Mouse (Mus musculus) stomach, embryonic 15.5 days (tissue): ENCODE data around the gene Wbp2. TPM values are rescaled to one million over a fixed set of nuclear protein-coding genes. Genes with fewer than 3 reads are reported as not detected.

ENCODE experiments used
- ATAC-seq: fragments of 200-750 bp; cut with Nextera tagmentation; 2 replicates; pipeline ENCODE4 v1.8.0; 2017; ENCODE audit warnings: low read depth, moderate number of reproducible peaks, moderate TSS enrichment; ENCODE audit not compliant: insufficient read depth, low FRiP score
- H3K27ac ChIP-seq: fragments of 300-500 bp; sonication (generic); 2 replicates; pipeline ENCODE4 v1.5.1; 2015; ENCODE audit warnings: mild to moderate bottlenecking, inconsistent platforms
- H3K27me3 ChIP-seq: fragments of 300-500 bp; sonication (generic); replicated peaks from 2 replicates; pipeline ENCODE4 v1.6.1; 2015; ENCODE audit warnings: inconsistent platforms
- H3K36me3 ChIP-seq: fragments of 300-500 bp; sonication (generic); 2 replicates; pipeline ENCODE4 v1.6.1; 2015; ENCODE audit warnings: inconsistent platforms
- H3K4me1 ChIP-seq: fragments of 300-500 bp; sonication (generic); 2 replicates; pipeline ENCODE4 v1.6.1; 2015; ENCODE audit warnings: inconsistent platforms
- H3K4me2 ChIP-seq: fragments of 300-500 bp; sonication (generic); 2 replicates; pipeline ENCODE4 v1.6.1; 2015; ENCODE audit warnings: mild to moderate bottlenecking, inconsistent platforms
- H3K4me3 ChIP-seq: fragments of 300-500 bp; sonication (generic); replicated peaks from 2 replicates; pipeline ENCODE4 v1.5.1; 2015; ENCODE audit warnings: inconsistent platforms
- H3K9ac ChIP-seq: fragments of 300-500 bp; sonication (generic); 2 replicates; pipeline ENCODE4 v1.6.1; 2015; ENCODE audit warnings: inconsistent platforms
- H3K9me3 ChIP-seq: fragments of 300-500 bp; sonication (generic); 2 replicates; pipeline ENCODE4 v1.6.1; 2016; ENCODE audit warnings: inconsistent platforms
- WGBS: fragments of 180-500 bp; shearing (Covaris S2); methylation state at CpG from one replicate; pipeline ENCODE4 v1.1.7; 2015; 5-methylcytosine and 5-hydroxymethylcytosine counted together
- polyA plus RNA-seq: library from polyadenylated mRNA; unstranded; fragments of >200 nt; fragmentation: Nextera tagmentation; extraction: Ambion mirVana; gene quantifications from 2 replicates; pipeline ENCODE4 v1.2.1, GENCODE M21; 2015

The Wbp2 gene
- polyA plus RNA-seq, 1 experiment from 2014 or later = 70.4 TPM

DNA sequence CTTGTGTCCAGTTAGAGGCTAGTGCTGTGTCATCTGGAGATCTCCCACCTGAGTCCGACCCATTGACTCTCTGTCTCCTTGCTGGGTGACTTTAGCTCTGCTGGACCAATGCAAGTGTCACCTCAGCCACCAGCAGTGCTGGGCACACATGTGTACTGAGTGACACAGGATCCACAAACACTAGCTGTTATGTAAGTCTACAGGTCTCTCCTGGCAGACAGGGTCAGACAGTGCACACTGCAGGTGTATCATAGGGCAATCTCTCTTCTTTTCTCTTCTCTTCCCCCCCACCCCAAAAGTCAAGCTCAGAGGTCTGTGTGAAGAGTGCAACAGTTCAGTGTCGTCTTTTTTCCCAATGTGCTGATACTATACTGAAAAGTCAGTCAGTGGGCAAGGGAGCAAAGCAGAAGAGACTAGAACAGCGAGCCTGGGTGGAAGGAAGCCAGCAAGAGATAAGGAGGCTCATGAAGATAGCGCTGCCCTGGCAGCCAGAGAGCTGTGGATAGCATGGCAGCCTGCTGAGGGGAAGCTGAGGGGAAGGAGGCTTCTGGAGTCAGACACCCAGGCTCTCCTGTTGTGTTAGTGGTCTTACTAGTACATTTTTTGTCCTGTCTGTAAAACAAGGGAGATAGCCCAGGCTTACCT lies 29.4 kb downstream of the Wbp2 start:
- H3K27me3 ChIP-seq = no peaks in the 10 kb centered on the region
- no peak overlapping the region for H3K4me3 ChIP-seq
- no peak overlapping the region for H3K27ac ChIP-seq
- H3K9ac ChIP-seq = no peak overlapping the region
- no peaks in the 10 kb centered on the region for H3K4me1 ChIP-seq
- no peak for ATAC-seq
- H3K4me2 ChIP-seq = no peak overlapping the region
- WGBS = 81% methylated on average over 4 of the region's 4 CpGs
- no peaks in the 10 kb centered on the region for H3K9me3 ChIP-seq
- H3K36me3 ChIP-seq = peaks cover 74% of the 10 kb centered on the region

DNA sequence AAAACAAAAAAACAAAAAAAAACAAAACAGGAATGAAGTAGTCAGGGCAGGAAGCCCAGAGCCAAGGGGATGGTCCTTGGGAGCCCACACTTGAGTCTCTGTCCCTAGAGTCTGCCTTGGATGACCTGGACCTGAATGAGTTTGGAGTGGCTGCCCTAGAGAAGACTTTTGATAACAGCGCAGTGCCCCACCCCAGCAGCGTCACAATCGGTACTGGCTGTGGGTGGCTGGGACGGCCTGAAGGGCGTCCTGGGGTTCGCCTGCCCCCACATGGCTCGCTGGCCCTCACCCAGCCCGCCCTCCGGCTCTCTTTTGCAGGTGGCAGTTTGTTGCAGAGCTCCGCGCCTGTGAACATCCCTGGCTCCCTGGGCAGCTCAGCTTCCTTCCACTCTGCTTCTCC lies 30.9 kb downstream of the Wbp2 start:
- H3K9me3 ChIP-seq = no peaks in the 10 kb centered on the region
- 88% methylated on average over 11 of the region's 11 CpGs for WGBS

DNA sequence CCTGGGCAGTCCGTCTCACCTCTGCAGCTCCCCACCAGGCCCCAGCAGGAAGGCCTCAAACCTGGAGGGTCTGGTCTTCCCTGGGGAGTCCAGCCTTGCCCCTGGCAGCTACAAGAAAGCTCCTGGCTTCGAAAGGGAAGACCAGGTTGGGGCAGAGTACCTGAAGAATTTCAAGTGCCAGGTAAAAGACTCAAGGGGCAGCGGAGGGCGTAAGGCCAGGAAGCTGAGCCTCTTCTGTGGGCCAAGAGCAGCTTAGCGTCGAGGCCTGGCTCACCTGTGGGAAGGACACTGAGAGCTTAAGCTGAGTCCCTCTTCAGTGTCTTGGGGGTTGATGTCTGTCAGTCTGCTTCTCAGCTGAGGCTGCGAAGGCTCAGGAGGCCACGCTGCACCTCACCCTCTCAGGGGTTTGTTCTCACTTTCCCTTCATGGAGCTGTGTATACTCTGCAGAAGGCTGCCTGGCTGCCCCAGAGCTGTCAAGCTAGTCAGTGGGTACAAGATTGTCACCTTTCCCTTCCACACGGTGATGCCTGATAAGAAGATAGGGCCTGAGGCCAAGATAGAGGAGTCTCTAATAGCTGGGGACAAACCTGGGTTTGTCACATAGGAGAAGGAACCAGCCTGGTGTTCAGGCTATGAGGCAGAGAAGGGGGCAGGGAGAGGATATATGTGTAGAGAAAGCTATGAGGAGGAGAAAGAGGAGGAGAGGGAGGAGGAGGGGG lies 33.1 kb downstream of the Wbp2 start:
- 91% methylated on average over 9 of the region's 9 CpGs for WGBS
- H3K9ac ChIP-seq = no peak overlapping the region
- H3K27me3 ChIP-seq = no peaks in the 10 kb centered on the region
- H3K4me1 ChIP-seq = no peaks in the 10 kb centered on the region
- no peak overlapping the region for H3K4me3 ChIP-seq
- peaks cover 90% of the 10 kb centered on the region for H3K36me3 ChIP-seq
- no peaks in the 10 kb centered on the region for H3K9me3 ChIP-seq
- ATAC-seq = no peak
- H3K27ac ChIP-seq = no peak overlapping the region
- H3K4me2 ChIP-seq = no peak overlapping the region

More for the DNA sequence above, 30.9 kb downstream of the Wbp2 start:
- Histone ChIP-seq H3K4me3 (no peak overlapping the region), H3K27ac (no peak overlapping the region), H3K9ac (no peak overlapping the region), H3K36me3 (peaks cover 83% of the 10 kb centered on the region), H3K4me1 (no peaks in the 10 kb centered on the region), H3K27me3 (no peaks in the 10 kb centered on the region), H3K4me2 (no peak overlapping the region)
- no peak for ATAC-seq

DNA sequence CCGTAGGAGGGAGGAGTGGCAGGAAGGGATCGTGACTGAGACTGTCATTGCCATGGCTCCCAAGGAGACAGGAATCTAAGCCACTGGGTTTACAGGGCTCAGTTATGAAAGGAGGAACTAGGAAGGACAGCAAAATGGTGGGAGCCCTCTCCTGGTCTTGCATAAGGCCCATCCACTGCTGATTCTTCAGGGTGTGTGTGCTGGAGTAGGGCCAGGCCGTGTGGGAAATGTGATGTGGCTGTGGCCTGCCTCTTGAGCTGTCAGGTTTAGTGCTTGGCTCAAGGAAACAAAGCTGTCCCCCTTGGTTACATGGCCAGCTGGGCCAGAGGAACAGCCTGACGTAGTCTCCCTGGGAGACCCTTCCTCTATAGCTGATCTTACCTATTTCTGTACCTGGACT lies 36.6 kb downstream of the Wbp2 start:
- no peaks in the 10 kb centered on the region for H3K4me1 ChIP-seq
- H3K36me3 ChIP-seq = peaks cover 75% of the 10 kb centered on the region
- H3K9me3 ChIP-seq = no peaks in the 10 kb centered on the region
- H3K27ac ChIP-seq = no peak overlapping the region
- no peak overlapping the region for H3K4me2 ChIP-seq
- H3K4me3 ChIP-seq = no peak overlapping the region
- H3K9ac ChIP-seq = no peak overlapping the region
- ATAC-seq = no peak
- H3K27me3 ChIP-seq = no peaks in the 10 kb centered on the region
- WGBS = 82% methylated on average over 4 of the region's 4 CpGs

DNA sequence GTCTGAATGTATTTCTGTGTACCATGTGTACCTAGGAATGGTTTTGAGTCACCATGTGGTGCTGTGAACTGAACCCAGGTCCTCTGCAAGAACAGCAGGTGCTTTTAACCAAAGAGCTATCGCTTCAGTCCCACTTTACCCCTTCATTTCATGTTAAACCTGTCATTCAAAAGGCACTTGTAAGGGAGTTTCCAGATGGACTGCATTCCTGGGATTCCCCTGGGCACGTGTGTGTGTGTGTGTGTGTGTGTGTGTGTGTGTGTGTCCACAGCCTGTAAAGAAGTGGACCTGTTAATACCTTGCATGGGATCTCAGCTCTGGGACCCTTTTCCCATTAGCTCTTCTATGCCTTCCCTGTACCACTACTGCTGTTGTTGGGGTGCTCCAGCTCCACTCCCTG lies 37.2 kb downstream of the Wbp2 start:
- no peak overlapping the region for H3K4me2 ChIP-seq
- no peak overlapping the region for H3K27ac ChIP-seq
- H3K4me1 ChIP-seq = no peaks in the 10 kb centered on the region
- no peaks in the 10 kb centered on the region for H3K27me3 ChIP-seq
- WGBS = 64% methylated on average over 2 of the region's 2 CpGs
- ATAC-seq = no peak
- no peak overlapping the region for H3K9ac ChIP-seq
- H3K36me3 ChIP-seq = peaks cover 70% of the 10 kb centered on the region
- no peaks in the 10 kb centered on the region for H3K9me3 ChIP-seq
- H3K4me3 ChIP-seq = no peak overlapping the region

DNA sequence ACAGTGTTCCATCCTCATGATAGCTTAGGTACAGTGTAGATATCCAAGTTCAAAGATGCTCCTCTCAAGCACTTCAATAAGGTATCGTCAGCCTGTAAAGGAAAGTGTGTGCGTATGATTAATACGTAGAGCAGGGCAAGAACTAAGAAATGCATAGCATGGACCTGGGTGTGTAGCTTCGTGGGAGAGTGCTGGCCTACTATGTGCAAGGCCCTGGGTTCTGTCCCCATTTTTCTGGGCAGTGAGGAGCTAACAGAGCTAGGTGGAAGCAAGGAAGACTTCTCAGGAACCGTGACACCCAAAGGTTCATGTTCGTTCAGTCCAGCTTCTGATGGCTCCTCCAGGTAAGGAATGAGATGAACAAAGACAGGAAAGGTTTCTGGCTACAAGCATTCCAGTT lies 41.6 kb downstream of the Wbp2 start:
- H3K4me3 ChIP-seq = no peak overlapping the region
- no peaks in the 10 kb centered on the region for H3K27me3 ChIP-seq
- no peaks in the 10 kb centered on the region for H3K4me1 ChIP-seq
- ATAC-seq = no peak
- peaks cover 50% of the 10 kb centered on the region for H3K36me3 ChIP-seq
- no peaks in the 10 kb centered on the region for H3K9me3 ChIP-seq
- H3K27ac ChIP-seq = no peak overlapping the region
- no peak overlapping the region for H3K9ac ChIP-seq
- 92% methylated on average over 6 of the region's 6 CpGs for WGBS
- no peak overlapping the region for H3K4me2 ChIP-seq

DNA sequence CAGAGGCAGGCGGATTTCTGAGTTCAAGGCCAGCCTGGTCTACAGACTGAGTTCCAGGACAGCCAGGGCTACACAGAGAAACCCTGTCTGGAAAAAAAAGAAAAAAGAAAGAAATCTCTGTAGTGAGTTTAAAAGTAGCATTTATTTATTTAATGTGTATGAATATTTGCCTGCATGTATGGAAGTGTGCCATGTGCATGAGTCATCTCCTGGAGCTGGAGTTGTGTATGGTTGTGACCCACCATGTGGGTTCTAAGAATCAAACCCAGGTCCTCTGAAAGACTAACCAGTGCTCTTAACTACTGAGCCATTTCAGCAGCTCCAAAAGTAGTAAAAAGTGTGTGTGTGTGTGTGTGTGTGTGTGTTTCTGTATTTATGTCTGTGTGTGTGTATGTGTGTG lies 43.5 kb downstream of the Wbp2 start:
- Histone ChIP-seq H3K4me1 (no peaks in the 10 kb centered on the region), H3K9ac (no peak overlapping the region), H3K27me3 (no peaks in the 10 kb centered on the region), H3K9me3 (no peaks in the 10 kb centered on the region), H3K4me2 (no peak overlapping the region), H3K36me3 (peaks cover 35% of the 10 kb centered on the region), H3K4me3 (no peak overlapping the region), H3K27ac (no peak overlapping the region)
- ATAC-seq = no peak
- 97% methylated on average over 1 of the region's 1 CpGs for WGBS

DNA sequence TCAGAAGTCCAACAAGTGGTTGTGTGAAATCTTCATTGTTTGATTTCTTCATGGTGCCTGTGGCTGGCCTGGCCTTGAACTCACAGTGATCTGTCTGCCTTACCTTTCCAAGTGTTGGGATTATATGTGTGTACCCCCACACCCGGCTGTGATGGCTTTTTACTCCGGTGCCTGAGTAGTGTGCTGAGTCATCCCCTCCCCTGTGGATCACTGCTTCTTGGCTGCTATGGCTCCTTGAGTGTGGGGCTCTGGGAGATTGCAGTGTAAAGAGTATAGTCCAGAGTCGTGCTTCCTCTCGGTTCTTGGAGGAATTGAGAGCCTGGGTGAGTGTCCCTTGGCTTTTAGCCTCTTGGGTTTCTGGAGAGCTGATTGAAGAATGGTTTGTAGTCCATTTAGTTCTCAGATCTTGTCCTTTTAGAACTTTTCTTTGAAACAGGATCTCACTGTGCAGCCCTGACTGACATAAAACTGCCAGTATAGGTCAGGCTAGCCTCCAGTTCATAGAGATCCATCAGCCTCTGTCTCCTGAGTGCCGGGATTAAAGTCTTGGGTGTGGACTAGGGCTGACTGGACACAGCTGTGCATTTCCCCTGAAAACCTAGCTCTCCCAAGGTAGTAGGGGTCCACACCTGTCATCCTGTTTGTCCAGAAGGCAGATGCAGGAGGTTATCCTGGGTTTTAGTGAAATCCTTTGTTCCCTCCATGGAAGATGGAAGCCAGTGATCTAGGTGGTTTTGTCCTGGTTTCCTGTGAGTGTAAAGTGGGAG lies 44.2 kb downstream of the Wbp2 start:
- Histone ChIP-seq H3K4me1 (no peaks in the 10 kb centered on the region), H3K9me3 (no peaks in the 10 kb centered on the region), H3K27me3 (no peaks in the 10 kb centered on the region), H3K4me3 (no peak overlapping the region), H3K9ac (no peak overlapping the region), H3K4me2 (no peak overlapping the region), H3K27ac (no peak overlapping the region), H3K36me3 (peaks cover 28% of the 10 kb centered on the region)
- WGBS = 73% methylated on average over 5 of the region's 5 CpGs
- no peak for ATAC-seq

DNA sequence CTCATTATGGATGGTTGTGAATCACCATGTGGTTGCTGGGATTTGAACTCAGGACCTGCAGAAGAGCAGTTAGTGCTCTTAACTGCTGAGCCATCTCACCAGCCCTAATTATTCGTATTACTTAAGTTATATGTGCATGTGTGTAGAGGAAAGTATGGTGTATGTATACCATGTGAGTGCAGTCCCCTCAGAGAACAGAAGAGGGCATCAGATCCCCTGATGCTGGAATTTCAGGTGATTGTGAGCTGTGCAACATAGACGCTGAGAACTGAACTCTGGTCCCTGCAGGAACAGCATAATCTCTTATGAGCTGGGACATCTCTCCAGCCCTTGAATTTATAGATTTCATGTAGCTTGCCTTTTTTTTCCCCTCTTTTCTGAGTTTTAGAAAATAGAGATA lies 45.0 kb downstream of the Wbp2 start:
- H3K4me3 ChIP-seq = no peak overlapping the region
- no peak for ATAC-seq
- peaks cover 24% of the 10 kb centered on the region for H3K36me3 ChIP-seq
- H3K9me3 ChIP-seq = no peaks in the 10 kb centered on the region
- no peak overlapping the region for H3K9ac ChIP-seq
- no peak overlapping the region for H3K27ac ChIP-seq
- H3K27me3 ChIP-seq = no peaks in the 10 kb centered on the region
- 99% methylated on average over 2 of the region's 2 CpGs for WGBS
- no peak overlapping the region for H3K4me2 ChIP-seq
- no peaks in the 10 kb centered on the region for H3K4me1 ChIP-seq

DNA sequence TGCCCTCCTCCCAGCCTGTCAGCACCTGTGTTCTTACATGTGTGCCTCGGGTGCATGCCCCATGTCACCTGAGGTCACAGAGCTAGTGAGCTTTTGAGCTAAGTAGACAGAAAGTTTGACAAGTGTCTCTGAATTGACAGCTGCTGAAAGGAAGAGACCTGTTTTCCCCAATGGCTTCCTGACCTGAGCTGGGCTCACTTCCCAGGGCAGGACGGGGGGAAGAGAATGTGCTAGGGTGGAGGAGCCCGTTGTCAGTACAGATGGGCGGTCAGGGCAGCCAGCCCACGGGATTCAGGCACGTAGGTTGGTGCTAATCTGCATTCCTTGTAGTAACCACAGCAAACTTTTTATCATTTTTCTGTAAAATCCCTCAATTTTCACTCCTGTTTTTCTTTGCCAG lies 46.2 kb downstream of the Wbp2 start:
- H3K4me1 ChIP-seq = no peaks in the 10 kb centered on the region
- H3K36me3 ChIP-seq = peaks cover 21% of the 10 kb centered on the region
- H3K27ac ChIP-seq = no peak overlapping the region
- no peaks in the 10 kb centered on the region for H3K27me3 ChIP-seq
- H3K9me3 ChIP-seq = no peaks in the 10 kb centered on the region
- ATAC-seq = no peak
- H3K4me3 ChIP-seq = no peak overlapping the region
- no peak overlapping the region for H3K4me2 ChIP-seq
- H3K9ac ChIP-seq = no peak overlapping the region
- WGBS = 78% methylated on average over 6 of the region's 6 CpGs

DNA sequence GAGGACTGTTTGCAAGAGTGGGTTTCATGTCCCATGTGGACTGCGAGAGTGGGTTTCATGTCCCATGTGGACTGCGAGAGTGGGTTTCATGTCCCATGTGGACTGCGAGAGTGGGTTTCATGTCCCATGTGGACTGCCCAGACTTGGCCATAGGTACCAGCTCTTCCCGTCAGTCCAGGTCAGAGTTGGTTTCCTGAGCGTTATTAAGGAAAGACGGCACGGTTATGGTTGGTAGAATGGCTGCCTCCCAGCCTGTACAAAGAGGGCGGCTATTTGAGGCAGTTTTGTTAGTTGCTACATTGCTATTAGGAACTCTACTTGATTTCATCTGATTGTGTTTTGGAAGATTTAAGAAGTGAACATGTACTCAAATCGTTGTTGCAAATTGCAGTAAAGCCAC lies 49.0 kb downstream of the Wbp2 start:
- WGBS = 93% methylated on average over 9 of the region's 9 CpGs
- H3K4me3 ChIP-seq = no peak overlapping the region
- H3K27me3 ChIP-seq = no peaks in the 10 kb centered on the region
- H3K9me3 ChIP-seq = no peaks in the 10 kb centered on the region
- ATAC-seq = no peak
- H3K4me2 ChIP-seq = no peak overlapping the region
- no peaks in the 10 kb centered on the region for H3K4me1 ChIP-seq
- H3K27ac ChIP-seq = no peak overlapping the region
- peaks cover 24% of the 10 kb centered on the region for H3K36me3 ChIP-seq
- no peak overlapping the region for H3K9ac ChIP-seq

DNA sequence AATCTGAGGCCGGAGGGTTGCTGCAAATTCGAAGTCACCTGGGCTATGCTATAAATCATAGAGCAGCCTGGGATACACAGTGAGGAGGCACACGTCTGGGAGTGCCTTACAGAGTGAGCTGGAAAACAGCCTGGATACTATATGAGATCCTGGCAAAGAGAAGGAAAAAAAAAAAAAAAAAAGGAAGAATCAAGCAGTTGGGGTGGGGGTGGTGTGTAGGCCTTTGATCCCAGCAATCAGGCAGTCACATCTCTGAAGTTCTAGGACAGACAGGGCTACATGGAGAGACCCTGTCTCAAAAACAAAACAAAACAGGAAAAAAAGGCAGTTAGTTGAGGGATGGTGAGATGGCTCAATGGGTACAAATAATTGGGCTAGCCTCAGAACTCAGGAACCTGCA lies 50.1 kb downstream of the Wbp2 start:
- Histone ChIP-seq H3K4me3 (no peak overlapping the region), H3K4me1 (no peaks in the 10 kb centered on the region; the same call in 1 of the 2 replicates), H3K9ac (no peak overlapping the region), H3K27ac (no peak overlapping the region), H3K9me3 (no peaks in the 10 kb centered on the region), H3K36me3 (peaks cover 17% of the 10 kb centered on the region), H3K27me3 (no peaks in the 10 kb centered on the region), H3K4me2 (no peak overlapping the region)
- ATAC-seq = no peak
- WGBS = 83% methylated on average over 3 of the region's 3 CpGs
